Mouse (Mus musculus) heart, embryonic 14.5 days (tissue): ENCODE measurements around the gene Cenpb. TPM values are rescaled to one million over a fixed set of nuclear protein-coding genes. Genes with fewer than 3 reads are reported as not detected.

ENCODE experiments used
- ATAC-seq: fragments of 200-750 bp; cut with Nextera tagmentation; 2 replicates; pipeline ENCODE4 v1.8.0; 2017; ENCODE audit warnings: low read depth, moderate TSS enrichment; ENCODE audit not compliant: insufficient number of reproducible peaks, insufficient read depth, low FRiP score
- H3K27ac ChIP-seq, 2 experiments: fragments of 200-500 bp in 1 of 2; fragments of 300-500 bp in 1 of 2; sonication (generic) in 1 of 2; replicated peaks in 1 of 2; 2 replicates each; pipeline ENCODE4 v1.5.1; 2012 to 2014; ENCODE audit warnings: low read depth in 2 of 2, low read length in 2 of 2, control low read depth in 1 of 2, mild to moderate bottlenecking in 1 of 2, mixed read lengths in 1 of 2; ENCODE audit not compliant: control insufficient read depth in 1 of 2, insufficient read depth in 1 of 2
- H3K27me3 ChIP-seq: fragments of 300-500 bp; sonication (generic); 2 replicates; pipeline ENCODE4 v1.6.1; 2014; ENCODE audit warnings: mild to moderate bottlenecking, low read length, control low read depth; ENCODE audit not compliant: control insufficient read depth, insufficient read depth
- H3K36me3 ChIP-seq: fragments of 300-500 bp; sonication (generic); 2 replicates; pipeline ENCODE4 v1.6.1; 2014; ENCODE audit warnings: mild to moderate bottlenecking, control low read depth, low read length, mixed read lengths; ENCODE audit not compliant: control insufficient read depth, insufficient read depth
- H3K4me1 ChIP-seq, 2 experiments: fragments of 200-500 bp in 1 of 2; fragments of 300-500 bp in 1 of 2; sonication (generic) in 1 of 2; 2 replicates each; pipeline ENCODE4 v1.6.1; 2012 to 2014; ENCODE audit warnings: low read length in 2 of 2, control low read depth in 1 of 2, mixed read lengths in 1 of 2; ENCODE audit not compliant: control insufficient read depth in 2 of 2, insufficient read depth in 2 of 2
- H3K4me2 ChIP-seq: fragments of 300-500 bp; sonication (generic); 2 replicates; pipeline ENCODE4 v1.6.1; 2014; ENCODE audit warnings: mild to moderate bottlenecking, low read length
- H3K4me3 ChIP-seq, 2 experiments: fragments of 200-500 bp in 1 of 2; fragments of 300-500 bp in 1 of 2; sonication (generic) in 1 of 2; 2 replicates each; pipeline ENCODE4 v1.5.1; 2012 to 2014; ENCODE audit warnings: low read length in 2 of 2, mild to moderate bottlenecking in 2 of 2, control low read depth in 1 of 2, low read depth in 1 of 2, moderate library complexity in 1 of 2; ENCODE audit not compliant: control insufficient read depth in 1 of 2, insufficient read depth in 1 of 2
- H3K9ac ChIP-seq: fragments of 300-500 bp; sonication (generic); 2 replicates; pipeline ENCODE4 v1.6.1; 2014; ENCODE audit warnings: mild to moderate bottlenecking, low read length
- H3K9me3 ChIP-seq: fragments of 300-500 bp; sonication (generic); 2 replicates; pipeline ENCODE4 v1.6.1; 2016; ENCODE audit warnings: low read length, control low read depth; ENCODE audit not compliant: control insufficient read depth
- WGBS: fragments of 180-500 bp; shearing (Covaris S2); extraction: QIAGEN DNeasy Blood & Tissue Kit; methylation state at CpG from one replicate; pipeline ENCODE4 v1.1.7; 2014; 5-methylcytosine and 5-hydroxymethylcytosine counted together
- polyA plus RNA-seq: library from polyadenylated mRNA; unstranded; fragments of >200 nt; fragmentation: Nextera tagmentation; extraction: Ambion mirVana; gene quantifications from 2 replicates; pipeline ENCODE4 v1.2.1, GENCODE M21; 2014

The Cenpb gene
- polyA plus RNA-seq, 1 experiment from 2014 or later = 6.2 TPM

GRCm38 (mm10) chr2:131163924-131164323 is 15.9 kb downstream of the Cenpb start:
- H3K36me3 ChIP-seq = no peaks in the 10 kb centered on the region
- ATAC-seq = no peak
- WGBS = 66% methylated on average over 7 of the region's 7 CpGs
- no peak overlapping the region for H3K4me2 ChIP-seq
- H3K27ac ChIP-seq = no peak overlapping the region
- H3K9ac ChIP-seq = no peak overlapping the region
- peaks cover under 1 to 5% of the 10 kb centered on the region in 2 experiments for H3K4me1 ChIP-seq
- no peak overlapping the region for H3K4me3 ChIP-seq
- H3K9me3 ChIP-seq = peaks cover 7% of the 10 kb centered on the region; the same call in 1 of the 2 replicates
- no peaks in the 10 kb centered on the region for H3K27me3 ChIP-seq

- WGBS = under 1% methylated on average over 17 of the region's 17 CpGs
- Histone ChIP-seq H3K27me3 (no peaks in the 10 kb centered on the region), H3K9me3 (peaks cover 7% of the 10 kb centered on the region; the same call in 1 of the 2 replicates), H3K4me2 (peak overlapping the region; percentile 97), H3K4me3 (peak overlapping the region; percentile 51 to 85), H3K27ac (peak overlapping the region; percentile 73 to 95), H3K36me3 (no peaks in the 10 kb centered on the region), H3K4me1 (peaks cover 8 to 15% of the 10 kb centered on the region in 2 experiments), H3K9ac (peak overlapping the region; percentile 87)
- ATAC-seq = no peak; the same call in 1 of the 2 replicates
Measured at GRCm38 (mm10) chr2:131160671-131161111, 19.2 kb downstream of the Cenpb start.

DNA sequence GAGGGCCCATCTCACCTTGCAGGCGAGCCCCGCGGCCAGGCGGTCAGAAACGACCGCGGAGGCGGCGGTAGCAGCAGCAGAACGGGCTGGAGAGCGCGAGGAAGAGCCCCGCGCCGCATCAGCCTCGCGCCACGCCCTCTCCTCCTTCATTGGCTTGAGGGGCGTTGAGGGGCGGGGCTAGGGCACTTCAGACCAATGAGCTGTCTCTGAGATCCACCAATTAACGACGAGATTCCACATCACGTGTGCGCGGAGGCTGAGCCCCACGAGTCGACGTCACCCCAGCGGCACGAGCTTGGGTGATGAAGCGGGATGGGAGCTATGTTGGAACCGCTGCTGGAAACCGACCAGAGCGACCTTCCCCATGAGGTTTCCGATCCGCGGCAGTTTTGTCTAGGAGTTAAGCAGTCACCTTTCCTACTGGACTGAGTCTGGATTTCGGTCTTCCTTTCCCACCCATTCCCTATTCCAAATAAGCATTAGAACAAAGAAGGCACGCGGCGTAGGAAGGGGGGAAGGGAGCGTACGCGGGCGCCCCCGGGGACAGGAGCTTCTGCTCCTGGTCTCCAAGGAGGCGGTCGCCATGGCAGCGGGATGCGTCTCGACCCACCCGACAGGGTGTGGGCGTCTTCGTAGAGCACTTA is 19.8 kb downstream of the Cenpb start, which contains the start of gene 1700037H04Rik:
TSS of gene 1700037H04Rik (minus strand) at position 144 of the 644 bp plus-strand sequence.
- WGBS = under 1% methylated on average over 54 of the region's 54 CpGs
- ATAC-seq = peak; percentile 96
- peak within 1 kb of the TSS; percentile 97 for H3K4me2 ChIP-seq
- peak within 1 kb of the TSS; percentile 72 to 85 for H3K4me3 ChIP-seq
- peaks cover 5% of the 10 kb centered on the region; the same call in 1 of the 2 replicates for H3K9me3 ChIP-seq
- H3K27me3 ChIP-seq = no peaks in the 10 kb centered on the region
- peak within 1 kb of the TSS; percentile 87 for H3K9ac ChIP-seq
- peaks cover 6% of the 10 kb centered on the region for H3K36me3 ChIP-seq
- H3K4me1 ChIP-seq = peaks cover 8 to 15% of the 10 kb centered on the region in 2 experiments
- peak within 1 kb of the TSS; percentile 73 to 95 for H3K27ac ChIP-seq

DNA sequence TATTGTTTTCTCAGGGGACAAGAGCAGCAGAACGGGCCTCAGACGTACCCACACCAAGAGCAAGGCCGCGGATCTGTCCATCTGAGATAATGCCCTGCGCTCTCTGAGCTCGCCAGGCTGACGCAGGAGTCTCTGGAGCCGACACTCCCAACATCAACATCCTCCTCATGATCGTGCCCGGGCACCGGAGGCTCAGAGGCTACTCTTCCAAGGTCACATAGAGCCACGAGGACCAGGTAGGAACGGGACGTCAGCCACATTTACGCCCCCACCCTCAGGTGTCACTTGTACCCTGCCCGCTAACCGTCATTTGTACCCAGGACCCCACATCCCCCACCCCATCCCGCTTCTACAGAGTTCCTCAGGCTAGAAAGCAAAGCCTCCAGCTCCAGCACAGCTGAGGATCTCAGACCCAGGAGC is 20.4 kb downstream of the Cenpb start:
- Histone ChIP-seq H3K4me1 (peaks cover 8 to 15% of the 10 kb centered on the region in 2 experiments), H3K27me3 (no peaks in the 10 kb centered on the region), H3K9me3 (no peaks in the 10 kb centered on the region), H3K9ac (peak overlapping the region; percentile 87), H3K4me3 (peak overlapping the region; percentile 72 to 85), H3K27ac (peak overlapping the region; percentile 59 to 95), H3K4me2 (peak overlapping the region; percentile 97), H3K36me3 (peaks cover 11% of the 10 kb centered on the region)
- ATAC-seq = peak; percentile 52
- 0% methylated on average over 18 of the region's 18 CpGs for WGBS

GRCm38 (mm10) chr2:131156987-131157386 is 22.9 kb downstream of the Cenpb start:
- H3K36me3 ChIP-seq = peaks cover 28% of the 10 kb centered on the region
- H3K4me3 ChIP-seq = no peak overlapping the region
- H3K9ac ChIP-seq = no peak overlapping the region
- H3K27me3 ChIP-seq = no peaks in the 10 kb centered on the region
- no peaks in the 10 kb centered on the region for H3K9me3 ChIP-seq
- H3K4me1 ChIP-seq = peaks cover 8 to 15% of the 10 kb centered on the region in 2 experiments
- H3K4me2 ChIP-seq = no peak overlapping the region
- ATAC-seq = no peak
- no peak overlapping the region for H3K27ac ChIP-seq
- 89% methylated on average over 7 of the region's 7 CpGs for WGBS

DNA sequence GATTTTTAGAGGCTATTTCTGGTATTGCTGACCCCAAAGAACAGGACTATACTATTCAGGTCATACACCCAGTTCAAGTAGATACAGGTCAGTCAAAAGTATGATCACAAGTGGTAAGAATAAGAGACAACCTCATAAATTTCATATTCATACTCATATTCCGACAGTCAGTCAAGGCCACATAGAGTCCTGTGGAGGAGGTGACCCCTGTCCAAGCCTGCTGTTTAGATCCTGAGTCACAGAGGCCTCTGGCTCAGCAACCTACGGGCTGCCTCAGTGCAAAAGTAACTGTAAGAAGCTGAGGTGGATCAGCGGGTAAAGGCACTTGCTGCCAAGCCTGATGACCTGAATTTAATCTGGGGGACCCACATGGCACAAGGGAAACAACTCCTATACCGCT is 25.8 kb downstream of the Cenpb start:
- ATAC-seq = no peak
- H3K4me2 ChIP-seq = no peak overlapping the region
- H3K4me1 ChIP-seq = peaks cover 8 to 12% of the 10 kb centered on the region in 2 experiments
- WGBS = 80% methylated on average over 4 of the region's 4 CpGs
- H3K4me3 ChIP-seq = no peak overlapping the region
- no peak overlapping the region for H3K27ac ChIP-seq
- peaks cover 57% of the 10 kb centered on the region for H3K36me3 ChIP-seq
- H3K27me3 ChIP-seq = no peaks in the 10 kb centered on the region
- H3K9me3 ChIP-seq = no peaks in the 10 kb centered on the region
- no peak overlapping the region for H3K9ac ChIP-seq

- Histone ChIP-seq H3K27ac (no peak overlapping the region), H3K4me3 (no peak overlapping the region), H3K4me1 (peaks cover 6 to 7% of the 10 kb centered on the region in 2 experiments; a peak in 2 of 4 replicates), H3K36me3 (peaks cover 75% of the 10 kb centered on the region), H3K9me3 (no peaks in the 10 kb centered on the region), H3K9ac (no peak overlapping the region), H3K4me2 (no peak overlapping the region), H3K27me3 (no peaks in the 10 kb centered on the region)
- 85% methylated on average over 7 of the region's 7 CpGs for WGBS
- ATAC-seq = no peak
Measured at GRCm38 (mm10) chr2:131152166-131152730, 27.6 kb downstream of the Cenpb start.
